Mouse (Mus musculus) thymus, postnatal 10 days (tissue): Measurements from ENCODE around the gene Plekhm1.
"Not testable (repeated sequence)": the region's sequence is repeated elsewhere in the genome, so short reads cannot be mapped to it uniquely, and the experiment has no call there.

Experiments
- DNase-seq, 2 experiments: peaks; one replicate each; pipeline ENCODE4 v3.0.0; 2021; ENCODE audit warnings: low spot score in 2 of 2

Gene Plekhm1

DNA sequence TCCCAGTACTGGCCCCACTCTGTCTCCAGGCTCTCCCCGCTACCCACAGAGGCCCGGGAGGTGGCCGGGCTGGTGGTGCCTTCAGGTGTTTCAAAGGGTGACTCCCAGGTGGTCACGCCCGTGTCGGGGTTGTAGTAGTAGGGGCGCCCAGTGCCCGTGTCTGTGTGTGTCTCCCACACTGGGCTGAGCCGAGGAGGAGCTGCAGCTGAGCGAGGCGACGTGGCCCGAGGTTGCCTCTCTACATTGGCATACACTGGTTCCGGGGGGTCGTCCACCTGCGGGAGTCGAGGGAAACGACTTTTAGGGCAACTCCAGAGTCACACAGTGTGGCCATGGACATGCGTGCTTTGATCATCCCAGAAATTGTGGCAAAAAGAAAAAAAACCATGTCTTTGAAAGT, 72.4 kb downstream of the Plekhm1 start:
- no peak for DNase-seq

DNA sequence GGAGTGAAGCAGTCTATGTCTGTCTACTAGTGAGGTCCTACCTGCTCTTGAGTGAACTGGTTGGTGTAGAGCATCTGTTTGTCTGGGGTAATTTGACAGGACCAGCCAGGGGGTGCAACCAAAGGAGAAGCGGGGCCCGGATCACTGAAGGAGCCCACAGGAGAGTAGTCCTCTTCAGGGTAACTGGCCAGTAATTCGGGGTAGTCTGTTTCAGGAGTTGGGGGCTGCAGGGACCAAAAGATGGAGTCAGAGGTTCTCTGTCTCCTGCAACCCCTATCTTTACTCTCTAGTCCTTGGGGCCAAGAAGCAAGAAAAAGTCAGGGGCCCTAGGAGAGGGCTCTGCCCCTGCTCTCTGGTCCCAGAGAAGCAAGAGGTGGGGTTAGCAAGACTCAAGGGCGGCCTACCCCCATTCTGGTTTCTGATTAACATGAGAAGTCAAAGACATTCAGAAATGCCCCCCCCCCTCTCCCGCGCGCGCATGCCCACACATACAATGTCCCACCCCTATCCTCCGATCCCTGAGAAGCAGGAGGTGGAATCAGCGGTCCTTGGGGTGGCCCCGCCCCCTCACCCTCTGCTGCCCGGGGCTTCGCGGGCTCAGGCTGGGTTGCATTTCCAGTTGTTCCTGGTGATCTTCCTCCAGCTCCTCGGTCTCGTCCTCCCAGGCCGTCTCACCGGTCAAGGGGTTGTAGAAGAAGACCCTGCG, 72.9 kb downstream of the Plekhm1 start:
- DNase-seq = no peak

DNA sequence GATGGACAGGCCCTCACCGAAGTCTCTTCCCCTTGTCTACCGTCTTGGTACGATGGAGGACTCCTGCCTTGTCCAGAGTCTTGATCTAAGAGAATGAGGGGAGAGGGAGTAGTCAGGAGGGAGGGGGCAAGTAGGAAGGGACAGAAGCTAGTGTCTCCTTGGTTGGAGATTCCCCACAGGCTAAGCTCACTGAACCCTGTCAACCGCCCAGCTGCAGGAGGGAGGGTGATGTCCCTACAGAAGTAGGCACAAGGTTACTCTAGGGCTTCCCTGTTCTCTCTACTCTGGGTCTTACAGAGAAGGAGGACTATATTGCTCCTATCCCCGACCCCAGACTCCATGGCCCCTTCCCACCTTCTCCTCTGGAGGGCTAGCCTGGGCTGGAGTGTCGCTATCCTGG, 73.8 kb downstream of the Plekhm1 start:
- no peak for DNase-seq

DNA sequence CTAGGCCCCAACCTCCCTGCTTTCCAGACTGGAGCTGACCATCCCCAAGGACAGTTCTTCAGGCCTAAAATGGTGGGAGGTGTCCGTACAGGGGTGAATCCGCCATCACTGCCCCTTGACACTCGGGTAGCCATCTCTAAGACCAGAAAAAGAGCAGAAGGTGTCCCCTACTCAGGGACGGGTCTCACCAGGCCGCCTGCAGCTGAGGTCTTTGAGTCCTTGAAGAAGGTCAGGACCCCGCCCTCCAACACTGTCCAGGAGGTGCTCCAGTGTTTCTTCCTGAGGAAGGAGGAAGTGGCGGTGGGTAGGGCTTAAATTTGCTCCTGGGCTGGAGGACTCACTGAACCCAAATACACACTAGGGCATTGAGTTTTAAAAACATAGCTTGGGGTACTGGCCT, 74.4 kb downstream of the Plekhm1 start:
- DNase-seq = no peak

DNA sequence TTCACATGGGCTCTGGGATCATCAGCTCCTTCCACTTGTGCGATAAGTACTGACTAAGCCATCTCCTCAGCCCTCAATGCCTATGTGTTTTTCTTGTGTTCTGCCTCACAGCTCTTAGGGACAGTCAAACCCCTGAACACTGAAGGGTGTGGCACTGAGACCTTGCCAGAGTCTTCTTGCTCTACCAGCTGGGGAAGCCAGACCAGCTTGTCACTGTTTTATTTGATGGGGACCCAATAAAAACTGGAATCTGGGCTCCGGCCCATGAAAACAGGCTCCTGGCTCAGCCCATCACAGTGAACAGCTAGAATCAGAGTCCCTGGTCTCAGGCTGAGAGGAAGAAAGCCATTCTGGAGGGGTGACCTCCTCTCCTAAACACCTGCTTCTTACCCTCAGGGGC, 75.3 kb downstream of the Plekhm1 start:
- DNase-seq = no peak

DNA sequence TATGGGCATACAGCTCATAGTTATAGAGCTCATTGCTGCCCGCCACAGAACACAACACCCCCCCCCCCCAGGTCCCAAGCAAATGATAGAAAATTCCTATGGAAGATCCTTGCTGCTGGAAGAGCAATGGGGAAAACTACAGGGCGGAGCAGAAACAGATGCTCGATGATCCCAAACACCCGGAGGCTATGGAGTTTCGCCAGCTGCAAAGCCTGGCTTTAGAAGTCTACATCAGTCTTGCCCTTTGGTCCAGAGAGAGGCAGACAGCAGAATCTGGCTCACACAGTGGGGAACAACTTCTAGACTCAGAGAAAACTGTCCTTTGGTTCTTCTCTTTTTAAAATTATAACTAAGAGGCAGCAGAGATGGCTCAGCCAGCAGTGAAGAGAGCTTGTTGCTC, 76.9 kb downstream of the Plekhm1 start:
- DNase-seq = no peak

DNA sequence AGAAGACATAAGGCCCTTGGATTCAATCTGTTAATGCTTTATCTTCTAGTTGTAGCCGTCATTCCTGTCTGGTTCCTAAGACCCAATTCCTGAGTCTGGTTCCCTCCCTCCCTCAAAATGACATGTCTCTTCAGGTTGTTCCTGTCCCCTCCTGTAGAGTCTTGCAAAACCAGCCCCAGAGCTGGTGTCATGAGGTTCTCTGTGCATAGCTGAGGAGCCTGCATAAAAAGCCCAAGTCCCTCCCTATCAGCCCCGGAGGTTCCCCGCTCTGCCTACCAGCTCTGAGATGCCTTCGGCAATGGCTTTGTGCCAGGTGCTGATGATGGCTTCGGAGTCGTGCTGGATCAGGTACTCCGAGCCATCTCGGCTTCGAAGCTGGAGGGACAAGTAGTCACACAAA, 77.6 kb downstream of the Plekhm1 start:
- DNase-seq = no peak

DNA sequence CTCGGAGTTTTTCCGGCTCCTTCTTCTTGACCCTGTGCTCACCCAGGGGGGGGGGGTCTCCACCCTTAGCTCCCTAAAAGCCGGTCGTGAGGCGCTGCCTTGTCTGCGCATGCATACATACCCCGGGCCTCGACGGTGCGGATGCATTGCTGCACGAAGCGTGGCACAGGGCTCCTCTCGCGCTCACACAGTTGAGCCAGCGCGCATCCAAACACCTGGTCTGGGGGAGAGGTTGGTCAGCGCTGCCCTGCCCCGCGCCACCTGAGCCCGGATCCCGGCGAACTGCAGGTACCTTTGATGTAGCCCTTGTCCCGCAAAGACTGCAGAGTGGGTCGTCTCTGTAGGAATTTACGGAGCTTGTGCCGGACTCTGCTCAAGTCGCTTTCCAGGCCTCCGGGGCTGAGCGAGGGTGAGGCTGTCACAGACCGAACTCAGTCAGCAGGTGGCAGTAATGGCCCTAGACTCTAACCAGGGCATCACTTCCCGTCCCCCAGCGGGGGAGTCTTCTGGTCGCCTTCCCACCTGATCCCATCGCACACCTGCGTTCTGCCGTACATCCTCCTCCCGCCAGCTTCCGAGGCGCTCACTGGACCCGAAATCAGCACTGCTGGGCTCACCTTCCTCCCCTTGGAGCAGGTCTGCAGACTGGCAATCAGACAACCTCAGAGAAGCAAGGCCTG, 78.6 kb downstream of the Plekhm1 start:
- no peak for DNase-seq

DNA sequence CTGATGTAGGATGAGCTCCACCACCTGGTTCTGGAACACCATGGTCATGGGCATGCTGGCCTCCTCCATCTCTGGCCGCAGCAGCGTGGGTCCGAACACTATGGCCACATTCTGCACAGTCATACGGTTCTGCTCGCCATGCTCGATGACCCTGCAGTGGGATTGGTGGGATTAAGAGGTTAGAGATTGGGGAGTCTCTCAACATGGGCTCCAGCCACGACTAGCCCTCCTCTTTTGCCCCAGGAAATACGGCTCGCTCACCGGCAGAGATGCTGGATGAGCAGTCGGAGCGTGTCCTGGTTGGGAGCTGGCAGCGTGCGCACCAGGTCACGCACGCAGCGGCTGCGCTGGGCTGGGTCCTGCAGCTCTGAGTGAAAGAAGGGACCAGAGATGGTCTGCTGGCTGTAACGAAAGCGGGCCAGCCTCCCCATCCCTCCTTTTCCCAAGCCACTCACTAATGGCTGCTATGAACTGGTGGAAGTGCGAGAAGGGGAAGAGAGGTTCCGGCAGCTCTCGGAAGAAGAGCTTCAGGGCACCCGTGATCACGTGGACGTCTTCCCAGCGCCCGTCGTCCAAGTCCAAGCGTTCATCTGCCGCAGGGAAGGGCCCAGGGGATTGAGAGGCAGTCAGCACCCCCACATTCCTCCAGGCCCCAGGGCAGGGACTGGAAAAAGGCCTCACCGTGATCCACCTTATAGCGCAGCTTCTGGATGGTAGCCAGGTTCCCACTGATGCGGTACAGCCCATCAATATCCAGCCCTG, 79.4 kb downstream of the Plekhm1 start:
- no peak for DNase-seq

DNA sequence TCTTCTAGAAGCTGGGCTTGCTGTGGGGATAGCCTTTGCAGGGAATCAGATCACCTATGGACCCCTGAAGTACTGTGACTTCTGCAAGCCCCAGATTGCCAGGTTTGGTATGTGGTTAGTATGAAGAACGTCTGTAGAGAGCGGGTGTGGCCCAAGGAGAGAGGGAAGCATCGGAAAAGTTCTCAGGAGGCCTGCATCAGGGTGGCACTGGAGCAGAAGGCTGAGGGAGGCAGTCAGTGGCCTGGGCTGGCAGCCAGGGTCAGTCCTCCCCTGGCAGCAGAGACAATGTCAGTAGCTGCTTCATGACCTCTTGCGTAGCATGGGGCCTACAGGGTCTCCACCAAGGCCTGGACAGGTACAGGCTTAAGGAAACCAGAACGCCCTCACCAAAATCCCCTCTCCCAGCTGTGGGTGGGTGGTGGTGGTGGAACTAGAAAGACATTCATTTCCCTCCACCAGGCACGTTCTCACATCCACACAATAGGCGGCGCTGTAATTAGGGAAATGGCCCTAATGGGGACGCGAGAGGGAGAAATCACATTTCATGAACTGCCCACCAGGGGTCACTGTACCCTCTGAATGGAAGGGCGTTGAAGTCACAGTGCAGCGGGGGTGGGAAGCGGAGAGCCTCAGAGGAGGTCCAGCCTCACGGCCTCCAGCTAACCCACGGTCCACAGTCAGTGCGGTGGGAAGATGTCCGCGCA, 80.1 kb downstream of the Plekhm1 start:
- DNase-seq = peak; percentile 44 to 74

DNA sequence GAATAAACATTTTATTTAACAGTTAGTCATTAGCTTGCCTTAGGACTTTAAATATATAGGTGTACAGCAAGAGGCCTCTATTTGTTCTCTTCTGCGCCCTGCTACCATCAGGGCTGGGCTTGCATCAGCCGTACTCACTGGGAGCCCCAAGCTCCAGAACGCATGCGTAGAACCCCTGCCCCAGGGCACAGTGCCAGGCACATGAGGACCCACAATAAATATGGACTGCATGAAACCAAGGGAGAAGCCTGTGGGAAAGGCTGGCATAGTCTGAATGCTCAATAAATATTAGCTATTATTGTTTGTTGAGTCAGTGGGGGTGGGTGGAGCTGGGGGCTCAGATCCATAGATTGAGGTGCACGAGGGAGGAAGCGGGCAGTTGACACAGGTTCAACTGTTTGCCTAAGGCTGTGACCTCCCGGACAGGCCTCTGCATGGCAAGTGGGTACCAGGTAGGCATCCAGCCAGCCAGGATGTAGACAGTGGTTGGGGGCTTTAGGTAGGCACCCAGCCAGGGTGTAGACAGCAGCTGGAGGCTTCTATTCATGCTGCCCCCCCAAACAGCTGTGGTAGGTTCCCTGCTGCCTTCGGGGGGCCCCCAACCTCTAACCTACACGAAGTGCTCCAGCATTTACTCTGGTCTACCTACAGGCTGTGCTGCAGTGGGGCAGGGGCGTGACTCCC, 80.8 kb downstream of the Plekhm1 start:
- DNase-seq = no peak

DNA sequence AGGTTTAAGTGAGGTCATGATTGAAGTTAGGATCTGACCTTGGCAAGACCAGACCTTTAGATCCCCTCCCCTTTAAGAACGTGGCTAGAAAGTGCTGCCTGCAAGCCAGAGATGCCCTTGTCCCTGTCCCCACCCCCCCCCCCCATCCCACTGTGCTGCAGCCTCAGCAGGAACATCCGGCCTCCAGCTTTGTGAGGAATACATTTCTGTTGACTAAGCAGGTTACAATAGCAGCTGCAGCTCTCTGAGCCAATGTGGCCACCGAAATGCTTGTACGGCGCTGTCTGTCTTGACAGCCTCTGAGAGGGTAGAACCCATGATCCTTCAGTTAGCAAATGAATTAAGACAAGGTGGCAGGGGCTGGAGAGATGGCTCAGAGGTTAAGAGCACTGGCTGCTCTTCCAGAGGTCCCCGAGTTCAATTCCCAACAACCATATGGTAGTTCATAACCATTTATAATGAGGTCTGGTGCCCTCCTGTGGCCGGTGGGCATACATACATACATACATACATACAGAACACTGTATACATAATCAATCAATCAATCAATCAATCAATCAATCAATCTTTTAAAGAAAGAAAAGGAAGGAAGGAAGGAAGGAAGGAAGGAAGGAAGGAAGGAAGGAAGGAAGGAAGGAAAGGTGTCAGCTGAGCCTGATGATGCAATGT, 81.7 kb downstream of the Plekhm1 start:
- DNase-seq = no peak

DNA sequence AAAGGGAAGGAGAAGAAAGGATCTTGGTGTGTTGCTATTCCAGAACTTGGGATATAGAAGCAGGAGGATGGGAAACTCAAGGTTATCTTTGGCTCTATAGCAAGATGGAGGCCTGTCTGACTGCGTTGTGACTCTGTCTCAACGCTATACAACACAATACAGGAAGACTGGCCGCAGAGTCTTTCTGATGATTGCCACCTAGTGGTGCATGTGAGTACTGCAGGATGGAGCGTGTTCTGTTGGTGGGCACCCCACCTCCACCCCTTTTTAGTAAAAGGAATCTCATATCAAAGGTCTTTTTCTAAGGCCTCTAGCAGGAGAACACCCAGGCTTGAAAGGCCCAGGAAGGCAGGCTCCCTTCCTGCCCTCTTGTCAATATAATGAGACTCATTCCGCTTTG, 85.5 kb downstream of the Plekhm1 start:
- DNase-seq = peak; percentile 70 to 91

DNA sequence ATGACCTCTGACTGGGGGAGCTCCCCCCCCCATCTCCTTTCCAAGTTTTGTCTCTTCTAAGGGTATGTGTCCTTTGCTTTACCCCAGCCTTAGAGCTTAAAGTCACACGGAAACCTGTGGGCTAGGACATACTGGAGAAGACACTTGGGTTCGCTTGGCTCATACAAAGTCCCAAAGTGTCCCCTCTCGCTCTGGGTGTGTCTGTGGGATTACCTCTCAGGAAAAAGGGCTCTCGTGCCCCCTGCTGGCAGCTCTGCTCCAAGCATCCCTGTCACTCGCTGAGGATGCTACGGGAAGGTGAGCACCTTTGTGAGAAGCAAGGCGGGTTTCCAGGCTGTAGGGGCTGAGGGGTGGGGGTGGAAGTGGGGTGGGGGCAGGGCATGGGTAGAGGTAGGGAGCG, 87.3 kb downstream of the Plekhm1 start:
- peak; percentile 46 to 72 for DNase-seq

DNA sequence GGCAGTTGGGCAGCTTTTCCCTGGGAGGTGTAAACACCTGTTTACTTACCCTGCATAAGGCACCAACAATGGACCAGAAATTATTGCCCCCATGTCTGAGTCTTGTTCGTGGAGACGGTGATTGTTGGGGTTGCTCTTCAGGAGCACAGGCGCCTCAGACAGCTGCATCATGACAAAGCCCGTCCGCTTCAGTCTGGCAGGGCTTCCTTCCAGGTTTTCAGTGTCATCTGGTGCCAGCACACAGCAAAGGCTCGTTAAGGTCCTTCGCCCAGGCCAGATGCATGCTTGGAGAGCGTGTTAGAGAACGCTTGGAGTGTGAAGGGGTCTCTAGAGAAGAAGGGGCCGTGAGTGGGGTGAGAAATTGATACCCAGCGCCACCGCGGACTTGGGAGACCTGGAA, 87.8 kb downstream of the Plekhm1 start:
- no peak for DNase-seq

DNA sequence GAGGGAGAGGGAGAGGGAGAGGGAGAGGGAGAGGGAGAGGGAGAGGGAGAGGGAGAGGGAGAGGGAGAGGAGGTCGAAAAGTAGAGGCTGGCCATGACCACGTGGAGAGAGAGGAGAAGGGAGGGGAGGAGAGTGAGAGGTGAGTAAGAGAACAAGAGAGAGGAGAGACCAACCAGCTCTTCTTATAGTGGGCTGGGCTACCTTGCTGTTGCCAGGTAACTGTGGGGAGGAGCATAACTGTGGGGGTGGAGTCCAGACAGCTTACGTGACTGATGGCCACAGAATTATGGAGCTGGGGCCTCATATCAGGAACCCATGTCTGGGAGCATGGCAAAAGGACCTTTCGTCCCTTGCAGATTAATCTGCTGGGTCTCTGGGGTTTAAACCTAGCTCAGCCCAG, 89.7 kb downstream of the Plekhm1 start:
- DNase-seq = not testable (repeated sequence)

DNA sequence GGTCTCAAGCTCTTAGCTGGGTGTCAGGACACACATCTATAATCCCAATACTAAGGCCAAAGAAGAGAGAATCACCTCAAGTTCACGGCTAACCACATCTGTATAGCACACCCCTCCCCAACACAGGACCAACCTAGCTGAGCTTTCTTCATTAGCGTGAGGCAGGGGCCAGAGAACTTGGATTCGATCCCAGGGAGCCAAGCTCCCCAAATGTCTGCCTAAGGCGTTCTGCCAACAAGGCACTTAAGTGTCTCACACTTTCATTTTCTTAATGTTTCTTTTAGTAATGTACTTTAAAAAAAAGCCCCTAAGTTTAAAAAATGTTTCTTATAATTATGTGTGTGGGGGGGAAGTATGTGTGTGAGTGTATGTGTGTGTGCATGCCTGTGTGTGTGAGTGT, 91.8 kb downstream of the Plekhm1 start:
- no peak for DNase-seq

DNA sequence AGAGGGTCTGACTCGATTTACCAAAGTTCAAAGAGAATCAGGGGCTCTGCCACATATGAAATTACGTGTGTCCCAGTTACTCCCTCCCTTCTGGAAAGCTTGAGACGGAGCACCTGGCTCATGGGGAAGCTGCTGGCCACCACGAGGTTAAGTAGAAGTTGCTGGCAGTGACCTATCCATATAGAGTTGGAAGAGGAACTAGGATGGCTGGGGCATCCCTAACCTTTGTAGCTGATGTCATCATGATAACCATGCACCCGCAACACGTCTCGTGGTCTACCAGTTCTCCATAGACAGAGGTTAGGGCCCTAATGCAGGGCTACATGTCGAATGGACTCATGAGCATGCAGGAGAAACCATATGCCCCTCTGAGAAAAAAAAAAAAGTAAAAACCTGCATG, 92.3 kb downstream of the Plekhm1 start:
- DNase-seq = no peak

DNA sequence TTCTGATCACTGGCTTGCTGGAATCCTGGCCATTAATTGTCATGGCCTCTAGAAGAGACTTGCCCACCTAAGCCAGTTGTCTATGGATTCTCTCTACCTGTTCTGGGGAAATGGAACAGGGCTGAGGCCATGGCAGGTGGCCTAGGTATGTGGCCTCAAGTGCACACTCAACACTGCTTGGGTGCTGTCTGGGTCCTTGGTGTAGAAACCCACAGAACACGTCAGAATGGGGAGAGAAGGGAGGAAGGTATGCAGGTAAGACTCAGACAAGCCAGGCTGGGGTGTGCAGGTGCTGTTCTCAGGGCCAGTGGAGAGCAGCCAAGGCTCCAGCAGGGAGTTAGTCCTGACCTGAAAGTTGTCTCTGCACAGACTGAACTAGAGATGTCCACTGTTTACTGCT, 94.4 kb downstream of the Plekhm1 start:
- no peak for DNase-seq

DNA sequence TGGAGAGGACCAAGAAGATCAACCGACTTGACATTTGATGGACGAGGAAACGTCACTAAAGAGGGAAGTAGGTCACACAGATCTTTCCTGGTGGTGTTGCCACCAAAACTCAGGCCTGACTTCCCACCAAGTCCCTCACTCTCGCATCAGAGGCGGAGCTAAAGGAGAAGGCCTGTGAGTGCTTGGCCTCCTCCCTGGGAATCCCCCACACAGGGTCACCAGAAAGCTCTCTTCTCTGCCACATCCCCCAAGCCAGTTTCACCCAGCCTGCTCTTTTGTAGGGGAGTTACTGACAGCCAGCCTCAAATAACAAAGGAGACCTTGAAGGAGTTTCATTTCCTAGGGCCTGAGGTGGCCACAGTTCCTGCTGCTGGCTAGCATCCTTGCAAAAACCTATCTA, 97.1 kb downstream of the Plekhm1 start:
- DNase-seq = no peak

DNA sequence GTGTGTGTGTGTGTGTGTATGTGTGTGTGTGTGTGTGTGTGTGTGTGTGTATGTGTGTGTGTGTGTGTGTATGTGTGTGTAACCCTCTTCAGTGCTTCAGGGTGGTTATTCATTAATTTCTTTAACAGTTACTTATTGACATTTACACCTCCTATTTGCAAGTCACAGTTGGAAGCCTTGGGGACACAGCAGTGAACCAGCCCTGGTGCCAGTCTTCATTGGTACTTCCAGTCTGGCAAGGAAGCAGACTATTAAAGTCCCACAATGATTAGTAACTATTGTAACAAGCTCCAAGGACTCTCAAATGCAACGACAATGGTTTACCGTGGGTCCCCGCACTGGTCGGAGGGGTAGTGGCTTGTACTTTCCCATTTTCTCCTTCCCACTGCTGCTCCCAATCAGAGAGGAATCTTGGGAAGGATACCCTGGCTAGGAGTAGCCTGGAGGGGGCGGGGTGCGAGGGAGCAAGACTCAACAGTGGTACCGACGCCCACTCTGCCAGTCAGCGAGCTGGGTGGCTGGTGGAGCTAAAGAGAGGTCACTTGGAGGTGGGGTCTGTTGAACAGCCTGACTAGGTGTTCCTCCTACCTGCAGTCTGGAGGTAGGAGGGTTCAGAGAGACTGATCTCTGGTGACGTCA, 97.6 kb downstream of the Plekhm1 start:
- DNase-seq = no peak
